Mouse (Mus musculus) midbrain, embryonic 13.5 days (tissue): Measurements from ENCODE around the gene Rapgef3. TPM values are rescaled to one million over a fixed set of nuclear protein-coding genes. Genes with fewer than 3 reads are reported as not detected.

Experiments
- ATAC-seq: fragments of 200-750 bp; cut with Nextera tagmentation; 2 replicates; pipeline ENCODE4 v1.8.0; 2017; ENCODE audit warnings: mild to moderate bottlenecking, moderate TSS enrichment, moderate library complexity
- H3K27ac ChIP-seq: fragments of 300-500 bp; sonication (generic); 2 replicates; pipeline ENCODE4 v1.5.1; 2015; ENCODE audit warnings: inconsistent platforms, mild to moderate bottlenecking, moderate library complexity
- H3K27me3 ChIP-seq: fragments of 300-500 bp; sonication (generic); 2 replicates; pipeline ENCODE4 v1.6.1; 2015; ENCODE audit warnings: mild to moderate bottlenecking, inconsistent platforms
- H3K36me3 ChIP-seq: fragments of 300-500 bp; sonication (generic); 2 replicates; pipeline ENCODE4 v1.6.1; 2015; ENCODE audit warnings: mild to moderate bottlenecking, inconsistent platforms
- H3K4me1 ChIP-seq: fragments of 300-500 bp; sonication (generic); replicated peaks from 2 replicates; pipeline ENCODE4 v1.6.1; 2015; ENCODE audit warnings: inconsistent platforms
- H3K4me2 ChIP-seq: fragments of 300-500 bp; sonication (generic); replicated peaks from 2 replicates; pipeline ENCODE4 v1.6.1; 2015; ENCODE audit warnings: moderate library complexity, mild to moderate bottlenecking, inconsistent platforms
- H3K4me3 ChIP-seq: fragments of 300-500 bp; sonication (generic); replicated peaks from 2 replicates; pipeline ENCODE4 v1.5.1; 2015; ENCODE audit warnings: mild to moderate bottlenecking, inconsistent platforms
- H3K9ac ChIP-seq: fragments of 300-500 bp; sonication (generic); replicated peaks from 2 replicates; pipeline ENCODE4 v1.6.1; 2015; ENCODE audit warnings: mild to moderate bottlenecking, inconsistent platforms
- H3K9me3 ChIP-seq: fragments of 300-500 bp; sonication (generic); 2 replicates; pipeline ENCODE4 v1.6.1; 2016; ENCODE audit warnings: mild to moderate bottlenecking, inconsistent platforms
- WGBS: fragments of 180-500 bp; shearing (Covaris S2); methylation state at CpG from one replicate; pipeline ENCODE4 v1.1.7; 2015; 5-methylcytosine and 5-hydroxymethylcytosine counted together
- polyA plus RNA-seq: library from polyadenylated mRNA; unstranded; fragments of >200 nt; fragmentation: Nextera tagmentation; extraction: Ambion mirVana; gene quantifications from 2 replicates; pipeline ENCODE4 v1.2.1, GENCODE M21; 2015

The Rapgef3 gene
- 7.2 and 9.0 TPM in 2 replicates for polyA plus RNA-seq

- peaks cover 75% of the 10 kb centered on the region for H3K27me3 ChIP-seq
- WGBS, result under 1% methylated on average over 33 of the region's 44 CpGs
Observed at GRCm38 (mm10) chr15:97767280-97768186, at the start of gene Rapgef3. Rapgef3 (minus strand) TSS chr15:97767972.

GRCm38 (mm10) chr15:97816199-97816994 lies 48.6 kb upstream of the Rapgef3 start:
- Histone ChIP-seq H3K36me3 (0 out of 2 replicates have a peak, but pooled peaks cover 5% of the 10 kb centered on the region), H3K9me3 (no peaks in the 10 kb centered on the region), H3K27me3 (no peaks in the 10 kb centered on the region), H3K9ac (no peak overlapping the region), H3K4me3 (no peak overlapping the region), H3K4me2 (no peak overlapping the region), H3K4me1 (peaks cover 44% of the 10 kb centered on the region), H3K27ac (no peak overlapping the region)
- 91% methylated on average over 17 of the region's 17 CpGs for WGBS
- no peak for ATAC-seq

More at GRCm38 (mm10) chr15:97767280-97768186, at the start of gene Rapgef3:
- no peaks in the 10 kb centered on the region for H3K9me3 ChIP-seq
- peak within 1 kb of the TSS; percentile 53 for H3K9ac ChIP-seq
- peak within 1 kb of the TSS; percentile 45 for H3K4me3 ChIP-seq
- peaks cover 35% of the 10 kb centered on the region for H3K4me1 ChIP-seq
- peak within 1 kb of the TSS; percentile 81 for H3K4me2 ChIP-seq
- ATAC-seq, result peak; percentile 80
- no peaks in the 10 kb centered on the region for H3K36me3 ChIP-seq
- peak within 1 kb of the TSS; percentile 1; the same call in 1 of the 2 replicates for H3K27ac ChIP-seq

- H3K27ac ChIP-seq, result no peak overlapping the region
Observed at GRCm38 (mm10) chr15:97815254-97815653, 47.5 kb upstream of the Rapgef3 start.

GRCm38 (mm10) chr15:97814703-97815102 lies 46.9 kb upstream of the Rapgef3 start:
- Histone ChIP-seq H3K27me3 (no peaks in the 10 kb centered on the region), H3K27ac (no peak overlapping the region), H3K9ac (no peak overlapping the region), H3K4me1 (peaks cover 35% of the 10 kb centered on the region), H3K4me3 (no peak overlapping the region), H3K9me3 (no peaks in the 10 kb centered on the region), H3K4me2 (no peak overlapping the region), H3K36me3 (peaks cover 18% of the 10 kb centered on the region)
- WGBS, result 63% methylated on average over 5 of the region's 5 CpGs
- no peak for ATAC-seq

More at GRCm38 (mm10) chr15:97815254-97815653, 47.5 kb upstream of the Rapgef3 start:
- Histone ChIP-seq H3K4me2 (no peak overlapping the region), H3K36me3 (peaks cover 12% of the 10 kb centered on the region), H3K9ac (no peak overlapping the region), H3K9me3 (no peaks in the 10 kb centered on the region), H3K4me1 (peaks cover 39% of the 10 kb centered on the region), H3K4me3 (no peak overlapping the region), H3K27me3 (no peaks in the 10 kb centered on the region)
- ATAC-seq, result no peak
- 95% methylated on average over 4 of the region's 4 CpGs for WGBS

GRCm38 (mm10) chr15:97813452-97814204 lies 45.9 kb upstream of the Rapgef3 start:
- WGBS, result 47% methylated on average over 21 of the region's 21 CpGs
- peaks cover 29% of the 10 kb centered on the region for H3K36me3 ChIP-seq
- no peaks in the 10 kb centered on the region for H3K9me3 ChIP-seq
- no peak overlapping the region for H3K4me2 ChIP-seq
- peaks cover 33% of the 10 kb centered on the region for H3K4me1 ChIP-seq
- no peak overlapping the region for H3K9ac ChIP-seq
- H3K27ac ChIP-seq, result peak overlapping the region; percentile 62
- 0 out of 2 replicates have a peak, but pooled peaks have one; percentile 22 for ATAC-seq
- H3K4me3 ChIP-seq, result no peak overlapping the region
- H3K27me3 ChIP-seq, result no peaks in the 10 kb centered on the region

GRCm38 (mm10) chr15:97812875-97813274 lies 45.1 kb upstream of the Rapgef3 start:
- H3K9ac ChIP-seq, result no peak overlapping the region
- ATAC-seq, result no peak

GRCm38 (mm10) chr15:97812126-97812525 lies 44.4 kb upstream of the Rapgef3 start:
- Histone ChIP-seq H3K4me2 (no peak overlapping the region), H3K4me3 (no peak overlapping the region), H3K4me1 (peaks cover 31% of the 10 kb centered on the region), H3K27me3 (no peaks in the 10 kb centered on the region), H3K9me3 (no peaks in the 10 kb centered on the region), H3K27ac (0 out of 2 replicates have a peak overlapping the region, but pooled peaks have one; percentile 19), H3K36me3 (peaks cover 44% of the 10 kb centered on the region), H3K9ac (peak overlapping the region; percentile 23; the same call in 1 of the 2 replicates)
- peak; percentile 41; the same call in 1 of the 2 replicates for ATAC-seq
- 72% methylated on average over 6 of the region's 6 CpGs for WGBS

More at GRCm38 (mm10) chr15:97812875-97813274, 45.1 kb upstream of the Rapgef3 start:
- H3K4me2 ChIP-seq, result no peak overlapping the region
- 75% methylated on average over 7 of the region's 7 CpGs for WGBS
- H3K36me3 ChIP-seq, result peaks cover 36% of the 10 kb centered on the region
- H3K27me3 ChIP-seq, result no peaks in the 10 kb centered on the region
- no peaks in the 10 kb centered on the region for H3K9me3 ChIP-seq
- no peak overlapping the region for H3K4me3 ChIP-seq
- peak overlapping the region; percentile 62; the same call in 1 of the 2 replicates for H3K27ac ChIP-seq
- peaks cover 31% of the 10 kb centered on the region for H3K4me1 ChIP-seq

GRCm38 (mm10) chr15:97811307-97811706 lies 43.5 kb upstream of the Rapgef3 start:
- Histone ChIP-seq H3K4me3 (no peak overlapping the region), H3K27me3 (no peaks in the 10 kb centered on the region), H3K4me1 (peaks cover 31% of the 10 kb centered on the region), H3K27ac (no peak overlapping the region), H3K9ac (no peak overlapping the region), H3K9me3 (no peaks in the 10 kb centered on the region), H3K36me3 (peaks cover 52% of the 10 kb centered on the region), H3K4me2 (no peak overlapping the region)
- WGBS, result 86% methylated on average over 9 of the region's 9 CpGs
- no peak for ATAC-seq

- Histone ChIP-seq H3K9me3 (no peaks in the 10 kb centered on the region), H3K4me3 (no peak overlapping the region), H3K9ac (no peak overlapping the region), H3K27me3 (no peaks in the 10 kb centered on the region), H3K4me1 (peaks cover 31% of the 10 kb centered on the region), H3K4me2 (no peak overlapping the region), H3K27ac (no peak overlapping the region), H3K36me3 (peaks cover 56% of the 10 kb centered on the region)
- 97% methylated on average over 5 of the region's 5 CpGs for WGBS
- ATAC-seq, result no peak
Observed at GRCm38 (mm10) chr15:97810399-97810798, 42.6 kb upstream of the Rapgef3 start.

GRCm38 (mm10) chr15:97809942-97810341 lies 42.2 kb upstream of the Rapgef3 start:
- ATAC-seq, result no peak
- H3K9me3 ChIP-seq, result no peaks in the 10 kb centered on the region
- no peaks in the 10 kb centered on the region for H3K27me3 ChIP-seq
- peaks cover 31% of the 10 kb centered on the region for H3K4me1 ChIP-seq
- peaks cover 58% of the 10 kb centered on the region for H3K36me3 ChIP-seq
- H3K4me2 ChIP-seq, result no peak overlapping the region
- 87% methylated on average over 5 of the region's 5 CpGs for WGBS
- H3K9ac ChIP-seq, result no peak overlapping the region
- H3K27ac ChIP-seq, result no peak overlapping the region
- H3K4me3 ChIP-seq, result no peak overlapping the region

GRCm38 (mm10) chr15:97809206-97809605 lies 41.4 kb upstream of the Rapgef3 start:
- WGBS, result 91% methylated on average over 14 of the region's 14 CpGs
- H3K4me1 ChIP-seq, result peaks cover 24% of the 10 kb centered on the region

More at GRCm38 (mm10) chr15:97809206-97809605, 41.4 kb upstream of the Rapgef3 start:
- no peak for ATAC-seq
- Histone ChIP-seq H3K27ac (no peak overlapping the region), H3K9me3 (no peaks in the 10 kb centered on the region), H3K9ac (no peak overlapping the region), H3K4me3 (no peak overlapping the region), H3K36me3 (peaks cover 63% of the 10 kb centered on the region), H3K4me2 (no peak overlapping the region), H3K27me3 (no peaks in the 10 kb centered on the region)
